Mouse (Mus musculus) natural killer cell, adult 2 months (primary cell): Measurements from ENCODE around the gene Slc6a3.

Experiments used
- DNase-seq, 2 experiments: peaks; one replicate each; pipeline ENCODE4 v3.0.0; 2022; ENCODE audit warnings: low spot score in 2 of 2

Slc6a3 gene

GRCm38 (mm10) chr13:73591488-73591887 lies 54.9 kb downstream of the Slc6a3 start:
- DNase-seq: no peak

- no peak for DNase-seq
Observed at GRCm38 (mm10) chr13:73592546-73592945, 56.0 kb downstream of the Slc6a3 start.

- DNase-seq: no peak
Observed at GRCm38 (mm10) chr13:73596276-73596675, 59.7 kb downstream of the Slc6a3 start.

- no peak for DNase-seq
Observed at GRCm38 (mm10) chr13:73600217-73600616, 63.7 kb downstream of the Slc6a3 start.

GRCm38 (mm10) chr13:73603046-73603445 lies 66.5 kb downstream of the Slc6a3 start:
- no peak for DNase-seq

DNA sequence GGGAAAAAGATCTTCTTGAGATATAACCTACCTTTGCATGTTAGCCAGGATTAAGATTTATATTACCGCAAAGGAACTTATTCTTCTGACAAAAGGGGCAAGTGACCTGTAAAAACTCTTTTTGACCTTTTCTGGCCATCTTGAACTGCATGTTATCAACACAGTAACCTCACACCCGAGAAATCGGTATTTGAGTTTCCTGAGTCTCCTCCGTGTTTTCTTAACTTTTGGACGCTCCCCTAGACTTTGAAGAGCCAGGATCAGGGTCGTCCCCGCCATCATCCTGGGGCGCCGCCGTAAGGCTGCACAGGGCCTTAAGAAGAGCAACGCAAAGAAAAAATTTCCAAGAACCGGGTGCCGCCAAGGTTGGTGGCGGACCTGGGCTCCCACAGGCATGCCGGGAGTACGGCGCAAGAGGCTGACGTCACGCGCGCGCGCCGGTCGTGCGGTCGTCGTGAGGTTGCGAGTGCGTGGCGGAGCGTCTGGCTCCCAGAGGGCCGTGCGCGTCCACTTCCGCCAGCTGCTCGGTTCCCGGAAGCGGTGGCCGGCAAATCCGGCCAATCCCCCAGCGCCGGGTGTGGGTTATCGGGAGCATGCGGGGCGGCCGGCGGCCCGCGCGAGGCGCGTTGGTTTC lies 67.1 kb downstream of the Slc6a3 start, which contains the start of gene Clptm1l:
TSS of gene Clptm1l (plus strand) at position 485 of the 634 bp plus-strand sequence.
- DNase-seq: peak; percentile 90 to 92

DNA sequence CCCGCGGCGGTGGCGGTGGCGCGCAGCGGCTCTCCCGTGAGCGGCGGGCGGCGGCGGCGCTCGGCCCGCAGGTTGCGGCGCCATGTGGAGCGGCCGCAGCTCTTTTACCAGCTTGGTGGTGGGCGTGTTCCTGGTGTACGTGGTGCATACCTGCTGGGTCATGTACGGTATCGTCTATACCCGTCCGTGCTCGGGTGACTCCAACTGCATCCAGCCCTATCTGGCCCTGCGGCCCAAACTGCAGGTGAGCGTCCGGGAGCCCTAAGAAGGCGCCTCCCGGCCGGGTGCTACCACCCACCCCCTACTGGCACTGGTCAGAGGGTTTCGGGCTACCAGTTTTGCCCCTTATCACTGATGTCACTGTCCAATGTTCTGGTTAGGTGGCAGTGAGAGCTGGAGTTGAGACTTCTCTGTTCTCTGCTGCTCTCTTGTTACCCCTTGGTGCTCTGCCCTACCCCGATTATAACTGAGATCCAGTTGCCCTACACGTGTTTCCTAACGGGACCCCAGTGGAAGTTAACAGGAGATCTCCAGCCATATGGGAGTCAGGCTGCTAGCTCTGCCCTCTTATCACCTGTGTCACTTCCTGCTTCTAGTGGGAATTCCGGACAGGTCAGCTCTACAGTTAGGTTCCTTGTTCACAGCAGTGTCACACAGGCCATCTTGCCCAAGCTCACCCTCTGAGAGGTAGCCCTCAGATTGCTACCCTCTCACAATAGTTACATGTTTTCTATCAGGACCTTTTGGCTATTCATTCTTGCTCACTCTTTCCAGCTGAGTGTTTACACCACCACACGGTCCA lies 67.8 kb downstream of the Slc6a3 start:
- DNase-seq: no peak

- DNase-seq: no peak
Observed at GRCm38 (mm10) chr13:73618406-73618805, 81.9 kb downstream of the Slc6a3 start.

GRCm38 (mm10) chr13:73620637-73621036 lies 84.1 kb downstream of the Slc6a3 start:
- no peak for DNase-seq

DNA sequence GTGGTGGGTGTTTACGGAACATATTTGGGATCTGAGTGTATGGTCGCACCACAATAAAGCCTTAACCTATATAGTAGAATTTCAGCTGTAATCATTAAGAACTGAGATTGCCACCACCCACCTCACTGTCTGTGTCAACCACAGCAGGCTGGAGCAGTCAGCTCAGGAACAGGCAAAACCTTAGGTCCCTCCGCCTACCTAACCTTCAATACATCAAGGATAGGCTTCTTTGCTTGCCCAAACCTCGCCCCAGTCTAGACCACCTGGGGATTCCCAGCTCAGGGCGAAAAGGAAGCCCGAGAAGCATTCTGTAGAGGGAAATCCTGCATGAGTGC lies 89.8 kb downstream of the Slc6a3 start:
- no peak for DNase-seq

DNA sequence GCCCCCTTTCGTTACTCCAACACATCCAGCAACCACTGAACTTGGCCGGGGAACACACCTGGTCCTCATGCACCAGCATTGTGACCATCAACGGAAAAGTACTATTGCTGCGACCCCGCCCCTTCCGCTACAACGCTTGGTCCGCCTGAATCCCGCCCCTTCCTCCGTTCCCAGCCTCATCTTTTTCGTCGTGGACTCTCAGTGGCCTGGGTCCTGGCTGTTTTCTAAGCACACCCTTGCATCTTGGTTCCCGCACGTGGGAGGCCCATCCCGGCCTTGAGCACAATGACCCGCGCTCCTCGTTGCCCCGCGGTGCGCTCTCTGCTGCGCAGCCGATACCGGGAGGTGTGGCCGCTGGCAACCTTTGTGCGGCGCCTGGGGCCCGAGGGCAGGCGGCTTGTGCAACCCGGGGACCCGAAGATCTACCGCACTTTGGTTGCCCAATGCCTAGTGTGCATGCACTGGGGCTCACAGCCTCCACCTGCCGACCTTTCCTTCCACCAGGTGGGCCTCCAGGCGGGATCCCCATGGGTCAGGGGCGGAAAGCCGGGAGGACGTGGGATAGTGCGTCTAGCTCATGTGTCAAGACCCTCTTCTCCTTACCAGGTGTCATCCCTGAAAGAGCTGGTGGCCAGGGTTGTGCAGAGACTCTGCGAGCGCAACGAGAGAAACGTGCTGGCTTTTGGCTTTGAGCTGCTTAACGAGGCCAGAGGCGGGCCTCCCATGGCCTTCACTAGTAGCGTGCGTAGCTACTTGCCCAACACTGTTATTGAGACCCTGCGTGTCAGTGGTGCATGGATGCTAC lies 90.4 kb downstream of the Slc6a3 start, which contains the start of gene Tert:
TSS of gene Tert (plus strand) at position 167 of the 805 bp plus-strand sequence.
- peak; percentile 33 to 57 for DNase-seq
